Mouse (Mus musculus) neural tube, embryonic 15.5 days (tissue): ENCODE measurements at regions not wholly inside any gene's neighbourhood (a gene's known extent, or its start where the extent isn't known, plus 50 kb on each side); places are given as distances from the start of the nearest gene placed in this dataset.

Source experiments
- ATAC-seq: fragments of 200-750 bp; cut with Nextera tagmentation; 2 replicates; pipeline ENCODE4 v1.8.0; 2017; ENCODE audit warnings: mild to moderate bottlenecking, moderate TSS enrichment, moderate library complexity; ENCODE audit not compliant: low FRiP score
- H3K27ac ChIP-seq: fragments of 300-500 bp; sonication (generic); replicated peaks from 2 replicates; pipeline ENCODE4 v1.5.1; 2015; ENCODE audit warnings: mild to moderate bottlenecking, inconsistent platforms
- H3K27me3 ChIP-seq: fragments of 300-500 bp; sonication (generic); replicated peaks from 2 replicates; pipeline ENCODE4 v1.6.1; 2015; ENCODE audit warnings: inconsistent platforms
- H3K36me3 ChIP-seq: fragments of 300-500 bp; sonication (generic); 2 replicates; pipeline ENCODE4 v1.6.1; 2015; ENCODE audit warnings: inconsistent platforms
- H3K4me1 ChIP-seq: fragments of 300-500 bp; sonication (generic); 2 replicates; pipeline ENCODE4 v1.6.1; 2015; ENCODE audit warnings: inconsistent platforms
- H3K4me2 ChIP-seq: fragments of 300-500 bp; sonication (generic); 2 replicates; pipeline ENCODE4 v1.6.1; 2015; ENCODE audit warnings: inconsistent platforms, mild to moderate bottlenecking, moderate library complexity
- H3K4me3 ChIP-seq: fragments of 300-500 bp; sonication (generic); replicated peaks from 2 replicates; pipeline ENCODE4 v1.5.1; 2015; ENCODE audit warnings: mild to moderate bottlenecking, inconsistent platforms
- H3K9ac ChIP-seq: fragments of 300-500 bp; sonication (generic); replicated peaks from 2 replicates; pipeline ENCODE4 v1.6.1; 2015; ENCODE audit warnings: mild to moderate bottlenecking, inconsistent platforms
- H3K9me3 ChIP-seq: fragments of 300-500 bp; sonication (generic); replicated peaks from 2 replicates; pipeline ENCODE4 v1.6.1; 2016; ENCODE audit warnings: inconsistent platforms
- WGBS: fragments of 180-500 bp; shearing (Covaris S2); methylation state at CpG from one replicate; pipeline ENCODE4 v1.1.7; 2015; ENCODE audit warnings: mixed read lengths; 5-methylcytosine and 5-hydroxymethylcytosine counted together

DNA sequence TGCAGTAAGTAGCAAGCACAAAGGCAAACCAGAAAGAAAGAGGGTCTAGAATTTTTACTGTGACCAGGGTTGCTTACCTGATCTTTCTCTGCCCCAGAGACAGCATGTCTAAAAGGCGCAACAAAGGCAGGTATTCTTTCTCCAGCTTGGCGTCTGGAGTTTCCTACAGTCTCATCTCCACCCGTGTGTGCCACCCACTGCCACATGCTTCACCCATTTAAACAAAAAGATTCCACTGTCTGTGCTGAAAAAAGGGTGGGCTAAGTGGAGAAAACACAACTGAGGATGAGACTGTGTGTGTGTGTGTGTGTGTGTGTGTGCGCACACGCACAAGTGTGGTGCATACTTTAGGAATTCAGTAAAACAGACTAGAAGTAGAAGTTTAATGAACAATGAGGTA is 69.9 kb upstream of the Dph5 start:
- Histone ChIP-seq H3K27ac (no peak overlapping the region), H3K9me3 (no peaks in the 10 kb centered on the region), H3K4me3 (no peak overlapping the region), H3K27me3 (no peaks in the 10 kb centered on the region), H3K36me3 (no peaks in the 10 kb centered on the region), H3K4me2 (no peak overlapping the region), H3K9ac (no peak overlapping the region), H3K4me1 (no peaks in the 10 kb centered on the region)
- 95% methylated on average over 5 of the region's 5 CpGs for WGBS
- no peak for ATAC-seq

- no peaks in the 10 kb centered on the region for H3K9me3 ChIP-seq
- no peaks in the 10 kb centered on the region for H3K36me3 ChIP-seq
- no peak overlapping the region for H3K4me2 ChIP-seq
- H3K9ac ChIP-seq, result no peak overlapping the region
- no peak overlapping the region for H3K4me3 ChIP-seq
- H3K4me1 ChIP-seq, result no peaks in the 10 kb centered on the region
- H3K27me3 ChIP-seq, result no peaks in the 10 kb centered on the region
- ATAC-seq, result no peak
- 74% methylated on average over 7 of the region's 7 CpGs for WGBS
- no peak overlapping the region for H3K27ac ChIP-seq
Observed at GRCm38 (mm10) chr3:115818734-115819133, 68.9 kb upstream of the Dph5 start.

DNA sequence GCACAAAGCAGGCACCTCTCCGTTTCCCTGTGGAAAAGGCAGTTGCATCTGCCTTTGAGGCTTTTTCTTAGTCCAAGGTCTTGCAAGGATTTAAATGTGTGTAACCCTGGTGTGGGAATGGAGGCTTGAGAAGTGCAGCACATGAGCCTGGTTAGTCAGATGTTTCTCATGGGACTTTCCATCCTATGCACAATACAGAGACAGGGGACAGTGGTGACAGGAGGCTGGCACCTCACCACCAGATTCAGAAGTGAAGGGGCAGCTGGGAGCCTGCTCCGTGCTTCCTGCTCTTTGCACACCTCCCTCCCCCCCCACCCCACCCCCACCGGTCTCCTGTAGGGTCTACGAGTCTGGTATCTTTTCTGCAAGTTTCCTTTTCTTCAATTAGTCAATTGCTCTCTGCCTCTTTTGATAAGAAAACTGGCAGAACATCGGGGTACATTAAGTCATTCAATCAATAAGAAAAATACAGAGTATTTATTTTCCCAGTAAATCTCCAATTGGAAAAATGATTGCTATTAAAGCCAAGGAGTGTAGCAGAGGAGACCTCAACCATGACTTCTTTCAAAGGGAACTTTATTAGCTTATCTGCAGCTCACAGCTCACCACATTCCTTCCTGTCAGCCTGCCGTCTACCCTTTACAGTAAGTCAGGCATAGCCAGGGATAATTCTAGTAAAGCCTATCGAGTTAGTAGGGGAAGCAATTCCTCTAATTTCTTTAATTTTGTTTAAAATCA is 68.1 kb upstream of the Dph5 start:
- ATAC-seq, result no peak
- H3K4me3 ChIP-seq, result no peak overlapping the region
- H3K27me3 ChIP-seq, result no peaks in the 10 kb centered on the region
- no peaks in the 10 kb centered on the region for H3K4me1 ChIP-seq
- no peak overlapping the region for H3K27ac ChIP-seq
- no peak overlapping the region for H3K9ac ChIP-seq
- no peaks in the 10 kb centered on the region for H3K36me3 ChIP-seq
- H3K4me2 ChIP-seq, result no peak overlapping the region
- 66% methylated on average over 7 of the region's 7 CpGs for WGBS
- no peaks in the 10 kb centered on the region for H3K9me3 ChIP-seq

- Histone ChIP-seq H3K4me1 (no peaks in the 10 kb centered on the region), H3K36me3 (no peaks in the 10 kb centered on the region), H3K27me3 (no peaks in the 10 kb centered on the region), H3K4me2 (no peak overlapping the region), H3K4me3 (no peak overlapping the region), H3K9ac (no peak overlapping the region), H3K9me3 (no peaks in the 10 kb centered on the region), H3K27ac (no peak overlapping the region)
- ATAC-seq, result no peak
- 67% methylated on average over 8 of the region's 8 CpGs for WGBS
Observed at GRCm38 (mm10) chr3:115820139-115820481, 67.5 kb upstream of the Dph5 start.

DNA sequence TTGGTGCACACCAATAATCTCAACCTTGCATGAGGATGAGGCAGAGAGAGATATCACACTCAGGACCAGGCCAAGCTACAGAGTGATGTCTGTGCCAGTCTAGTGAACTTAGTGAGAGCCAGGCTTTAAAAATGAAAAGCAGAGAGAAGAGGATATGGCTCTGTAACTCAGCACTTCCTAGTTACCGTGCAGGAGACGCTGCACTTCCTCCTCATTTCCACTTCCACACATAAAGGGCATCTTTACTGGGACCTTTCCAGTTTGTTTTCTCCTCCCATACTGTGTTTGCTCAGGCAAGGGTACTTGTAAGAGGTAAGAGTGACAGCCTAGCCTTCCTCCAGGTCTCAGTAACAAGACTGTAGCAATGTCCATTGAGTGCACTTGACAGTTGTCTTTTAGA is 66.0 kb upstream of the Dph5 start:
- Histone ChIP-seq H3K4me1 (no peaks in the 10 kb centered on the region), H3K27me3 (no peaks in the 10 kb centered on the region), H3K4me3 (no peak overlapping the region), H3K4me2 (no peak overlapping the region), H3K9ac (no peak overlapping the region), H3K36me3 (no peaks in the 10 kb centered on the region), H3K27ac (no peak overlapping the region), H3K9me3 (no peaks in the 10 kb centered on the region)
- no peak for ATAC-seq
- 100% methylated on average over 2 of the region's 2 CpGs for WGBS

DNA sequence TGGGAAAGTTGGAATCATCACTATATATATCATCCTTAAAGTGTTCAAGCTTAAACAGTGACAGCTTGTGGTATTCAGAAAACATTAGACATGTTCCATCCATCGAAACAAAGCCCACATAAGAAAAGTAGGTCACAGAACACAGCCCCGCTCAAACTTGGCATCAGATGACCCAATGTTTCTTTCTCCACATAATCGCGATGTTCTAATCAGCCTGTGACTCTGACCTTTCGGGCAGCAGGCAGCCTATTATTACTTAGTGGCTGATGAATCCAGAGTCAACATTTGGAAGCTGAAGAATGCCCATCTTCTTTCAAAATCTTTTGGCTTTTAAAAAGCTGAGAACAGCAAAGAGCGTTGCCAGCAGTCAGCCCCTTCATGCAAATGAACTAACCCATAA is 65.1 kb upstream of the Dph5 start:
- no peak overlapping the region for H3K4me2 ChIP-seq
- ATAC-seq, result no peak
- H3K36me3 ChIP-seq, result no peaks in the 10 kb centered on the region
- H3K4me1 ChIP-seq, result no peaks in the 10 kb centered on the region
- no peaks in the 10 kb centered on the region for H3K27me3 ChIP-seq
- H3K9me3 ChIP-seq, result no peaks in the 10 kb centered on the region
- no peak overlapping the region for H3K9ac ChIP-seq
- WGBS, result 62% methylated on average over 6 of the region's 6 CpGs
- H3K4me3 ChIP-seq, result no peak overlapping the region
- no peak overlapping the region for H3K27ac ChIP-seq

DNA sequence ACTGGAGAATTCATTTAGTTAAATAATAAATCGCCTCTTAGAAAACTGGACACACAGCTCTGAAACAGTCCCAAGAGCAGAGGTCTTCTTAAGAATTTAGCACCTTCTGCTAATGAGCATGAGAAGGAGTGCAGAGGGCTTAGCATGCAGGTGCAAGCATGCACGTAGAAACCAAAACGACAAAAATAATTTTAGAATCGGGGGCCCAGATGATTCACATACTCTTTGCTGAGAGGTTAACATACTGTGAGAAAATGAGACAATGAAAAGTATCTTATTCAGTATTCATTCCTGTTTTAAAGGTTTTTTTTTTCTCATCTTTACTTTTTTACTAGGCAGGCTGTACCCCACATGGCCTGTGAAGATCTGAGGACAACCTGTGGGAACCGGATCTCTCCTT is 63.9 kb upstream of the Dph5 start:
- WGBS, result 87% methylated on average over 5 of the region's 5 CpGs
- no peak overlapping the region for H3K4me3 ChIP-seq
- H3K9me3 ChIP-seq, result no peaks in the 10 kb centered on the region
- no peak overlapping the region for H3K27ac ChIP-seq
- H3K36me3 ChIP-seq, result no peaks in the 10 kb centered on the region
- H3K27me3 ChIP-seq, result no peaks in the 10 kb centered on the region
- H3K4me2 ChIP-seq, result no peak overlapping the region
- ATAC-seq, result no peak
- no peaks in the 10 kb centered on the region for H3K4me1 ChIP-seq
- H3K9ac ChIP-seq, result no peak overlapping the region

- Histone ChIP-seq H3K9me3 (no peaks in the 10 kb centered on the region), H3K9ac (no peak overlapping the region), H3K4me1 (no peaks in the 10 kb centered on the region), H3K36me3 (no peaks in the 10 kb centered on the region), H3K4me2 (no peak overlapping the region), H3K27me3 (no peaks in the 10 kb centered on the region), H3K27ac (no peak overlapping the region), H3K4me3 (no peak overlapping the region)
- ATAC-seq, result no peak
- WGBS, result 45% methylated on average over 2 of the region's 2 CpGs
Observed at GRCm38 (mm10) chr3:115824792-115825191, 62.8 kb upstream of the Dph5 start.

DNA sequence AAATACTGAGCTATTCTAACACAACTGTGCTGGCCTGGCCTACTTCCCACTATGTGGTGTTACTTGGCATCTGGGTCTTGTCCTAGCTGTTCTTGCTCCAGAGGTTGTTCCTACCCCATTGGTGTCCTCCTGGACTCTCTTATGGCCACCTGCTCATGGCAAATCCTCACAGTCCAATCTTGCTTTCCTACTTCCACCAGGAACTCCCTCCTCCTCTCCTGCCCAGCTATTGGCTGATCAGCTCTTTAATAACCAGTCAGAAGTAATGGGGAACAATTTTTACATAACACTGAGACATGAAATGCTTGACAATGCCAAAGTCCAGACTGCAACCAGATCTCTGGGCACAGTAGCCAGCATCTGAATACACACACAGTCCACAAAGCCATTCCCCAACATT is 52.3 kb upstream of the Dph5 start:
- Histone ChIP-seq H3K27ac (no peak overlapping the region), H3K4me2 (no peak overlapping the region), H3K27me3 (no peaks in the 10 kb centered on the region), H3K4me3 (no peak overlapping the region), H3K9me3 (no peaks in the 10 kb centered on the region), H3K4me1 (no peaks in the 10 kb centered on the region), H3K9ac (no peak overlapping the region), H3K36me3 (no peaks in the 10 kb centered on the region)
- no peak for ATAC-seq

DNA sequence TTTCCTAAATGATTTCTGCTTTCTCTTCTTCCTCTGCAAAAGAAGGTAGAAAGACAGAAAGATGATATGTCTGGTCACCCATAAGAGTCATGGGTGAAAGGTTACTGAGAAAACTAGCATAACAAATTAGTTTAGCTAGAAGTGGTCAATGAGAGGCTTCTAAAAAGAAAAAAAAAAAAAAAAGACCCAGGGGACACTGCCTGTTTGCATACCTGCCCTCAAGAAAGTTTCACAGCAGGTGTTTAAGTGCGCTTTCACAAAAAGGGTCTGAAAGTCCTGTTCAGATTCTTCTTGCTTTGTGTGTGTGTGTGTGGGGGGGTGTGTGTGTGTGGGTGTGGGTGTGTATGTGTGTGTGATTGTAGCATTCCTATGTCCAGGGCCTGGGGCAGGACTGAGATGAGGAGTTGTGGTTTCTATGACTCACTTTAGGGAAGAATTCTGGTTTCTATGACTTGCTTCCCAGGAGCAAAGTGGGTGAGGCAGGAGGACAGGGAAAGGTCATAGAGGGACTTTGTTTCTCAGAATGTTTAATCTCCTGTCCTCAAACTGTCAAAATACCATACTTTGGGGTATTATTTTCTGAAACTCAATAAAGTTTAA is 49.9 kb upstream of the Dph5 start:
- no peak for ATAC-seq
- H3K36me3 ChIP-seq, result no peaks in the 10 kb centered on the region
- no peaks in the 10 kb centered on the region for H3K4me1 ChIP-seq
- H3K27me3 ChIP-seq, result no peaks in the 10 kb centered on the region
- H3K9ac ChIP-seq, result no peak overlapping the region
- no peak overlapping the region for H3K27ac ChIP-seq
- 96% methylated on average over 1 of the region's 1 CpGs for WGBS
- H3K9me3 ChIP-seq, result no peaks in the 10 kb centered on the region
- H3K4me2 ChIP-seq, result no peak overlapping the region
- H3K4me3 ChIP-seq, result no peak overlapping the region
